Mouse (Mus musculus) urinary bladder, postnatal 4 days (tissue): ENCODE measurements around the gene Pros1.

Experiments
- DNase-seq, 2 experiments: peaks; one replicate each; pipeline ENCODE4 v3.0.0; 2021 to 2022; ENCODE audit warnings: low spot score in 2 of 2

Gene Pros1

DNA sequence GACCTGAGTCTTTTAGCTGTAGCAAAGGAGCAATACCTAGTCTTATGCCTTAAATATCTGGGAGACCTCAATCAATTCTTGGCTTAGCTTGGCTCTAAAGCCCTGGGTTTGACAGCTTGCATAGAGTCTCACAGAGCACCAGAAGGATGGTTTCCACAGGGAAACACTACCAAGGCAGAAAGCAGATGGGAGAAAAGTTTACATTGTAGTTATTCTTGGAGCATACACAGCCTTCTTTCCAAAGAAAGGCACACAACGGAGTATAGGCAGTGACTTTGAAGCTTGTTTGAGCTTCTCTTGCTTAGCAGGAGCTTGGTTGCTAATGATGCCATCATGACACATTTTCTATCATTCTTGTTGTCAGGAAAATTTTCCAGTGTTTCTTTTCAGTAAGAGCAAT lies 6.0 kb downstream of the Pros1 start:
- no peak for DNase-seq

GRCm38 (mm10) chr16:62861455-62861854 lies 7.3 kb downstream of the Pros1 start:
- DNase-seq = no peak

- DNase-seq = no peak
Measured at GRCm38 (mm10) chr16:62872688-62873117, 18.6 kb downstream of the Pros1 start.

- no peak for DNase-seq
Measured at GRCm38 (mm10) chr16:62873180-62873579, 19.1 kb downstream of the Pros1 start.

DNA sequence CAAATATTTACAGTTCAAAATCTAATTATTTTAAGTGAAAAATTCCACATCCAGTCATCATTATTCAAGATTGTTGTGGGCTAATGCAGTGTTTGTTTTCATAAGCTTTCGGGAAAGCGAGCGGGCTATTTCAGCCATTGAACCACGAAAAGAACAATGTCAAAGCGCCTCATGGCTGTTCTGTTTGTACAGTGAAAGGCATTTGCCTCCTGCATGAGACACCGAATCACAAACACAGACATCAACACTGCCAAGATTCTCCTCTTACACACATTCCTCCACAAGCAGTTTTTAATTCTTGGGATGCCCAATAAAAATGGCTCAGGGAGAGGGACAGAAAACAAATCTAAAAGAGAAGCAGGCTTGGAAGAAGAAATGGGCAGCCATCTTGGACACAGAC lies 20.0 kb downstream of the Pros1 start:
- DNase-seq = no peak

DNA sequence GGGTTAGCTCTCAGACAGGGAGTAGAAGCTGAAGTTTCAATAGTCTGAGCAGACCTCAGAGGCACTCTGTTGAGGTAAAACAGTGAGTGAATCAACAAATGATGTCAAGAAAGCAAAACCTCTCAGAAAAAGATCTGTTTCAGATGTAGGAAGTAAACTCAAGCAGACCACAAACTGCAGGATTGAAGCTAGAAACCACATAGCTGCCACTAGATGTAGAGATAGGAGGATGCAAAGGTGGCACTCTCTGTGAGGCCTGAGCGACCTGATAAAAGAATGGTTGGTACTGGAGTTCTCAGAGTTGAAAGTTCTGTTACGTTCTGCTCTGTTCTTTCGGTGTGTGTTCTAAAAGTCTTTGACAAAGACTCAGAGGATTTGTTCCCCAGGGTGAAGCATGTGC lies 41.7 kb downstream of the Pros1 start:
- DNase-seq = no peak

GRCm38 (mm10) chr16:62911364-62911763 lies 57.3 kb downstream of the Pros1 start:
- DNase-seq = no peak

GRCm38 (mm10) chr16:62912246-62912645 lies 58.1 kb downstream of the Pros1 start:
- DNase-seq = no peak

- DNase-seq = no peak
Measured at GRCm38 (mm10) chr16:62915530-62915929, 61.4 kb downstream of the Pros1 start.

- DNase-seq = no peak
Measured at GRCm38 (mm10) chr16:62922245-62922644, 68.1 kb downstream of the Pros1 start.

GRCm38 (mm10) chr16:62931341-62931740 lies 77.2 kb downstream of the Pros1 start:
- no peak for DNase-seq

DNA sequence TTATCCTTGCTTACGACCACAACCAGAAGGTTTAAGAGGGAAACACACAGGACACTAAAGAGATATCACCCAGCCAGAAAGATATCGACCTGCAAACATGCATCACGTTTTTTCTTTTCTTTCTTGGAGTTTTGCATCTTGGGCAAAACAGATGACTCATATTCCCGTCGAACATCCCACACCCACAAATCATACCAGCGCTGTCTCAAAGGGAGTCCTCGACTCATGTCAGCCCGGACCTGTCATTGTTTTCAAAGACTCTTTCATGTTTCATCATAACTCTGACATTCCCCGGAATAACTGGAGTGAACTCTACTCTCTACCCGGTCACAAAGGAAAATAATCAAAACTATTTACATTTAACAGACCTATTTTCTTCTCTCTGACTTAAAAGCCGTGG lies 82.2 kb downstream of the Pros1 start:
- no peak for DNase-seq

DNA sequence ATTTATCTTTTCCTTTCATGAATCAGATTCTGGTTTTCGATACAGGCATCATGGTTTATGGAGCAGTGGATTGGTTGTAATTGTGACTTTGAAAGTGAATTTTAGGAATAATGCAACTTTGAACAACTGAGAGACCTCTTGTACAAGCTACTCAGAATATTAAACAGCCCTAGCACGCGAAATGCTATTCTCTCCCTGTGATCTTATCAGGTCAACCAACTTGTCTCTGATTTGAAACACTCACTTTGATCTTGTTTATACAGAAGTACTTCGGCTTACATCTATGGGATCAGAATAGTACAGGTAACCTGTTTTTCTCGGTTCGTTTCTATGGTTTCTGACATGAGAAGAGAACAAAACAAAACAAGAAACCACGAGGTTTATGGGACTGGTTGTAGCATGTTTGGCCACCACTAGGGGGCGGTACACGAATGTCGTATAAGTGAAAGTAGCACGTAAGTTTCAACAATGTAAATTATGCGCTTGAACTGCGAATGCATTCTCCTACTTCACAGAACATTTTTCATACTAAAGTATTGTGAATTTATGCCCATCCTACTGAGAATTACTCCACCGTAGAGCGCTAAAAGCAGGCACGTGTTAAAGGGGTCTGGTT lies 86.4 kb downstream of the Pros1 start:
- DNase-seq = peak; percentile 30 to 77

DNA sequence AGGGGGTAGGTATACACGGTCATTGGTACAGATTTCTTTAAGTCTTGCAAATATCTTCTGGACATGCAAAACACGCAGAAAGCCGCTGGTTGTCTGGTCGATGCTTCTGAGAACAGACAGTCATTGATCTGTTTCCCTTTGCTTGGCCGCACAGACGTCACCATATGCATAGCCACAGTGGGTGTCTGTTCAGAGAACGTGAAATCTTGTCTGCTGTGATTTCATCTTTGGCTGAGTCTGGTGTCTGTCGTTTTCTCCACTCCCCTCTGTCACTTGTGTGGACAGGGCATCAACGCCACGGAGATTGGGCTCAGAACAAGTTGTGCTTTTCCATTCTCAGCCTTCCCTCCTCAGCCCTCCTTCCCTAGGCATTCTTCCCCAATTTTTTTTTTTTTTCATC lies 87.7 kb downstream of the Pros1 start:
- DNase-seq = no peak

GRCm38 (mm10) chr16:62942418-62943410 lies 88.6 kb downstream of the Pros1 start:
- no peak for DNase-seq

DNA sequence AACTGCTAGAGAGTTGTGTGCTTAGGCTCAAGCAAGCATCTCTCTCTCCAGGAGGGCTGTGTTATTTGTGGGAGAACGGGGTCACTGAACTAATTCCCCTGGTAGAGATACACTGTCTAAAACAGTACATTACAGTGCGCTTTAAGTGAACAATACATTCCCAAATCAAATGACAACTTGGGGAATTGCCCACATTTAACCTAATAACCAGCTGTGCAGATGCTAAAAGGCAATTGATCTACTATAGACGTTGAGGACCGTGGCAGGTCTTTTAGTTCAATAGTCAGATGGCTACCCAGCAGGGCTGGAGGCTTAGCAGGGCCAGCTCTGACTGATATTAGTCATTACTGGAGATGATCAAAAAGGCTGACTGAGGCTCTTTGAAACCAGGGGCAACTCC lies 104.4 kb downstream of the Pros1 start:
- no peak for DNase-seq

DNA sequence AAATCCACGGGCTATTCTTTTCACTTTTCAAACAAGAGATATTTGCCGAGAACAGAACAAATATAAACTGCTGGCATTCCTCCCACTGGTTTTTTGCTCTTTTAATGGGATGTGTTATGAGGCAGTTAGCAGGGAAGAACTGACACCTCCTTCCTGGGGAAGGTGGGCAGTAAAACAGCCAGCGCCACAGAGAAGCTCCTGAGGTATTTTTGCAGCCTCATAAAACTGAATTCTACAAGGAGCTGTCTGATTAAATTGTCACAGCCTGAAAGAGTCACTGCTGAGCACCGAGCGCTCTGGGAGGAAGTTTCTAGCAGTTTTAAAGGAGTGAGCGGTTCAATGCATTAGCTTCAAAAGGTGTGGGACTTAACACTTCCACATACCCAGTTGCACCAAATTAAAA lies 110.3 kb downstream of the Pros1 start:
- DNase-seq = no peak

DNA sequence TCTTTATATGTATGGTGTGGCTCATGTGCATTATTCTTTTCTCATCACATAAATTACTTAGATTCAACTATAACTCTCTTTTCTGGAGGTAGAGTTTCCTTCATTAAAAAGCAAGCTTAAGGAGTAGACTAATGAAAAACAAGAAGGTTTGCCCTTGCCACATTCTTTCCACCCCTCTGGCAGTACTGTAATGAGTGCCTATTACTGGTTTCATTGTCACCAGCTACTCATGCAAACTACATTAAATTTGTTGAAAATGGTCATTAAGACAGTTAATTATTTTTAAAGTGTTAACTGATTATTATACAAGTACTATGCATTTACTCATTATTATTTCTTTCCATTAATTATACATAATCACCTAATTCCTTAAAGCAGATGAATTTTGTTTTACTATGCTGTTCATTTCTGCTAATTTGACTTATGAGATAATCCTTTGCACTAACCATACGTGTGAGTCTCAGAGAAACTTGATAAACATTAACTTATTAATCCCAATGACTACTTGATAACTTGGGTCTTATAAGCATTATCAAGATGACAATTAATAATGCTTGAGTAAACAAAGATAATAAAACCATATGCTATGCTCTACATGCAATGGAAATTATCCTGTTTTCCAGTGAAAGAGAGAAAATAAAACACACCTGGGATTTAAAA lies 117.7 kb downstream of the Pros1 start:
- no peak for DNase-seq

DNA sequence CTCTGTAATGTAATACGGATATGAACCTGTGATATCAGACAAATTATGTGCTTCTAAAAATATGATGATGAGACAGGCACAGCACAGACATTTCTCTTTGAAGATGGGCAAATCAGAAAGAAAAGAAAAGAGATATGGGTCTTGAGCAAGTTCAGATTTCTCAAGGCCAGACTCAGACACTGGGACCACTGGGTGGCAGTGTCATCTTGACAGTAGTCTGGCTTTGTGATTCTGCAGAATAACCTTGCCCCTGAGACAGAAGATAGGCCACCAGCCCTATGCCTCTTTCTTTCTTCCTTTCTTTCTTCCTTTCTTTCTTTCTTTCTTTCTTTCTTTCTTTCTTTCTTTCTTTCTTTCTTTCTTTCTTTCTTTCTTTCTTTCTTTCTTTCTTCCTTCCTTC lies 120.8 kb downstream of the Pros1 start:
- no peak for DNase-seq
